In genomic region chr10:59950716-59951191, GRCm38 (mm10) we compare ENCODE assay signal across 8 mouse cellular contexts. TPM values are rescaled to one million over a fixed set of nuclear protein-coding genes. Genes with fewer than 3 reads are reported as not detected.
DNase-seq lines count a peak whose midpoint lies in the region; ATAC-seq and TF ChIP-seq lines count a peak whose summit lies in the region.

No protein-coding gene starts in this region.

- peak overlapping the region; percentile 67 for H3K27ac ChIP-seq in cortical plate, adult 2 months (ENCODE audit: insufficient read depth, low read length)

- ATAC-seq in megakaryocyte-erythroid progenitor cell, adult 5-6 weeks (replicated peaks; ENCODE audit: low FRiP score, low TSS enrichment, poor library complexity, severe bottlenecking): peak; percentile 57

- H3K4me3 ChIP-seq in cortical plate, adult 2 months (ENCODE audit: insufficient read depth, low read length): peak overlapping the region; percentile 88

- peaks cover 4% of the 10 kb centered on the region; the same call in 1 of the 2 replicates for H3K4me1 ChIP-seq in cortical plate, adult 2 months (ENCODE audit: control insufficient read depth, insufficient read depth, low read length)

- DNase-seq in adipocyte (ENCODE audit: low spot score): peak; percentile 70
- DNase-seq in gastrocnemius, adult 8-10 months (ENCODE audit: low spot score in 2 of 2): peak; percentile 69 to 75
- DNase-seq in induced T-regulatory cell, adult 2 months (ENCODE audit: low read depth): peak; percentile 78
- DNase-seq in left cerebral cortex, postnatal 36 days (ENCODE audit: low spot score in 2 of 2): peak; percentile 84 to 88
- DNase-seq in right cerebral cortex, postnatal 25 days: peak; percentile 87
- peak; percentile 81 to 84 for DNase-seq in urinary bladder, postnatal 36 days (ENCODE audit: low spot score in 2 of 2)

- no peak for TF ChIP-seq POLR2A in cortical plate, adult 2 months (IDR thresholded peaks at IDR 0.05; ENCODE audit: extremely low read depth, insufficient read depth, low read length)

- intact Hi-C loops in left cerebral cortex, postnatal 36 days (cut with DNase I): loop anchor here (1.0 to 2.0 kb wide), 2 partner anchors 52 to 53 kb away; partner anchors contain the start of genes Anapc16 and Ascc1

- peak; percentile 62 for TF ChIP-seq CTCF in cortical plate, adult 2 months (IDR thresholded peaks at IDR 0.05; ENCODE audit: extremely low read depth, insufficient read depth, low read length)

RNA-seq across cellular contexts. Expression of gene Ddit4, which starts 0.9 kb away (rescaled TPM):
- polyA plus RNA-seq in cortical plate, adult 2 months (2012; rRNA removed): 35.7 and 38.3 TPM in 2 replicates
- total RNA-seq in gastrocnemius, adult 8-10 months (2022): 10 to 100 TPM in 2 of 4 experiments, 1 to 10 TPM in 2; 4.7 to 45.4 (median 9.4) TPM
- total RNA-seq in left cerebral cortex, postnatal 36 days (2021): 10 to 100 TPM; 33.5 to 58.5 TPM
- 2.0 and 3.0 TPM in 2 replicates for total RNA-seq in megakaryocyte-erythroid progenitor cell, adult 5-6 weeks (2014; fragmentation: Nextera tagmentation)
- total RNA-seq in megakaryocyte-erythroid progenitor cell, adult 5-6 weeks (2017): 2.0 and 4.4 TPM in 2 replicates

RNA-seq across cellular contexts. Expression of gene Ascc1, which starts 51.9 kb away (rescaled TPM):
- polyA plus RNA-seq in cortical plate, adult 2 months (2012; rRNA removed): 22.5 and 22.7 TPM in 2 replicates
- 10 to 100 TPM; 13.9 to 18.9 (median 14.3) TPM for total RNA-seq in gastrocnemius, adult 8-10 months (2022)
- 10 to 100 TPM; 16.2 to 17.4 TPM for total RNA-seq in left cerebral cortex, postnatal 36 days (2021)
- total RNA-seq in megakaryocyte-erythroid progenitor cell, adult 5-6 weeks (2014; fragmentation: Nextera tagmentation): 30.8 and 36.1 TPM in 2 replicates
- total RNA-seq in megakaryocyte-erythroid progenitor cell, adult 5-6 weeks (2017): 34.3 and 34.7 TPM in 2 replicates

RNA-seq across cellular contexts. Expression of gene Anapc16, which starts 52.2 kb away (rescaled TPM):
- polyA plus RNA-seq in cortical plate, adult 2 months (2012; rRNA removed): 96.3 and 98.7 TPM in 2 replicates
- total RNA-seq in gastrocnemius, adult 8-10 months (2022): 10 to 100 TPM; 39.3 to 51.5 (median 43.3) TPM
- total RNA-seq in left cerebral cortex, postnatal 36 days (2021): 10 to 100 TPM; 62.0 to 66.6 TPM
- 59.5 and 72.3 TPM in 2 replicates for total RNA-seq in megakaryocyte-erythroid progenitor cell, adult 5-6 weeks (2014; fragmentation: Nextera tagmentation)
- 42.1 and 43.2 TPM in 2 replicates for total RNA-seq in megakaryocyte-erythroid progenitor cell, adult 5-6 weeks (2017)

Comparison
In these comparisons a context has a peak if more than half of its experiments do, and no peak if none do; other contexts are left out.
1. Peak in every context shown above with its lines: DNase-seq, ATAC-seq, H3K4me3 ChIP-seq and H3K27ac ChIP-seq.